Mouse (Mus musculus) bone marrow macrophage, adult 2 months (primary cell): Measurements from ENCODE around the gene Nfix. TPM values are rescaled to one million over a fixed set of nuclear protein-coding genes. Genes with fewer than 3 reads are reported as not detected.

Source experiments
- H3K27ac ChIP-seq: 2 replicates; pipeline ENCODE4 v1.5.1; 2012; ENCODE audit warnings: low read depth, low read length; ENCODE audit not compliant: insufficient read depth
- H3K4me1 ChIP-seq: 2 replicates; pipeline ENCODE4 v1.6.1; 2012; ENCODE audit warnings: low read length; ENCODE audit not compliant: control insufficient read depth, insufficient read depth
- H3K4me3 ChIP-seq: 2 replicates; pipeline ENCODE4 v1.5.1; 2012; ENCODE audit warnings: mild to moderate bottlenecking, low read length, moderate library complexity; ENCODE audit not compliant: insufficient read depth
- CTCF ChIP-seq: IDR thresholded peaks from 2 replicates; pipeline ENCODE4 v1.5.1; 2012; ENCODE audit warnings: low read depth, mild to moderate bottlenecking, low read length, moderate library complexity
- POLR2A ChIP-seq: IDR thresholded peaks from 2 replicates; pipeline ENCODE4 v1.6.1; 2012; ENCODE audit warnings: mild to moderate bottlenecking, low read depth, low read length, borderline replicate concordance
- polyA plus RNA-seq: library from polyadenylated mRNA; stranded (reverse); fragments of >200 nt; gene quantifications from 2 replicates; pipeline ENCODE4 v1.2.4, GENCODE M21; 2012; ENCODE audit not compliant: missing spikeins, insufficient read depth, insufficient read length

Gene Nfix
- polyA plus RNA-seq, 1 experiment, result 12.5 TPM

DNA sequence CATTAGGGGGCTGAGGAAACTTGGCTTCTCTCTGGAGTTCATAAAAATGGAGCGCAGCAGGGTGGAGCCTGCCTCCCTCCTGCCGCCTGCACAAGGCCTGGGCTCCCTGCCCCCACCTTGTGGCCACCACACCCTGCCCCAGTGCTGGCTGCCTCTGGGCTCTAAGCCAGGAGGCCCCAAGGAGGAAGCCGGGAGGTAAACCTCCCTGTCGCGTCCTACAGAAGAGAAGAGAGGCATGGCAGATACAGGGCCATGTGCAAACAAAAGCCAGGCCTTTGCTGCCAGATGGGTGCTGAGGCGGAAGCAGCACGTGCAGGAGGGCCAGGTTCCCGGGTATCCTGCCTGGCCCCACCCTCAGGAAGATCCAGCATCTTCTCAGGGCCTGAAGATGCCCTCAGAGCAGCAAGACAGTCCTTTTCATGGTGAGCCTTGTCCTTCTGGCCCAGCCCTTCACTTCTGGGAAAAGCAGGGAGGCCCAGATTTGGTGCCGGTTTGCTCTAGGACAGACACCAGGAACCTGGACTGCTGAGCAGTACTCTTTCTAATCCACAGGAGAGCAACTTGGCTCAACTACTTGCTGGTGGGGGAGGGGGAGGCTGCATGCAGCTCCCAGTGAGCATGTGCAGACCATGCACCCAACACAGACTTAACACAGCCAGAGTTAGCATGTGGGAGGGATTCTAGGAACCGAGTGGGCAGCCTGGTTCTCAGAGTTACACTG lies 77.1 kb downstream of the Nfix start, which contains the start of gene G430095P16Rik:
TSS of gene G430095P16Rik (plus strand) at position 158 of the 721 bp plus-strand sequence.
- Histone ChIP-seq H3K4me1 (peaks cover 36% of the 10 kb centered on the region), H3K27ac (peak within 1 kb of the TSS; percentile 80), H3K4me3 (peak within 1 kb of the TSS; percentile 54)
- TF ChIP-seq POLR2A (no peak), CTCF (no peak)

DNA sequence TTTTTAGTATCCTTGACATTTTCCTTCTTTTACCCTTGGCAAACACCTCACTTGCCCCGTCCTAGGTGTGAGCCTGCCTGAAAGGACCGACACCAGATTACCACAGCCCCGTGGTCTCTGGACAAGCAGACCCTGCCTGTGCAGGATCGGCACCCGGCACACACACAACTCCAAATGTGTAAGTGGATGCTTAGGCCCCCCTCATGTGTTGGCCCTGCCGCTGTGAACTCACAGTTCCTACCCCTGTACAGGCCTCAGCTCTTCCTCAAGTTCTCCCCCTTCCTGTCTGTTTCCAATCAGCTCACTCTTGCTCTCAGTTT lies 77.7 kb downstream of the Nfix start:
- peak overlapping the region; percentile 80 for H3K27ac ChIP-seq
- peaks cover 36% of the 10 kb centered on the region for H3K4me1 ChIP-seq
- TF ChIP-seq CTCF (no peak), POLR2A (no peak)
- peak overlapping the region; percentile 54 for H3K4me3 ChIP-seq

- peaks cover 14% of the 10 kb centered on the region for H3K4me1 ChIP-seq
- no peak overlapping the region for H3K4me3 ChIP-seq
- TF ChIP-seq POLR2A (no peak), CTCF (no peak)
- no peak overlapping the region for H3K27ac ChIP-seq
Observed at GRCm38 (mm10) chr8:84718959-84719690, 81.0 kb downstream of the Nfix start.

DNA sequence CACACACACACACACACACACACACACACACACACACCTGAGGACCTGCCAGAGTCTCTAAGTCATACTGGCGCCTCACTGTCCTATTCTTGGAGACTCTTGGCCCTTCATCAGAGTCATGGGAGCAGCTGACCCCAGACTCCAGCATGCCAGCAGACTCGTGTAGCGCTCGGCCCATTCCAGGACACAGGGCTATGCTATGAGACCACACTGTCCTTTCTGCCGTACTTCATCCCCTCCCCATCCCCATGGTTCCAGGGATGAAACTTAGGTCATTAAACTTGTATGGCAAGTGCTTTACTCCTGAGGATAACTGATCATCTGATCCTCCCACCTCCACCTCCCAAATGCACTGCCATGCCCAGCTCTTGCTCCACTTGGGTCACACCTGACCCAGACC lies 81.7 kb downstream of the Nfix start:
- Histone ChIP-seq H3K27ac (no peak overlapping the region), H3K4me3 (no peak overlapping the region), H3K4me1 (peaks cover 10% of the 10 kb centered on the region)
- TF ChIP-seq CTCF (no peak), POLR2A (no peak)

GRCm38 (mm10) chr8:84716790-84717189 lies 83.4 kb downstream of the Nfix start:
- Histone ChIP-seq H3K4me3 (no peak overlapping the region), H3K4me1 (peaks cover 7% of the 10 kb centered on the region; the same call in 1 of the 2 replicates), H3K27ac (no peak overlapping the region)
- TF ChIP-seq CTCF, result no peak
- no peak for TF ChIP-seq POLR2A

DNA sequence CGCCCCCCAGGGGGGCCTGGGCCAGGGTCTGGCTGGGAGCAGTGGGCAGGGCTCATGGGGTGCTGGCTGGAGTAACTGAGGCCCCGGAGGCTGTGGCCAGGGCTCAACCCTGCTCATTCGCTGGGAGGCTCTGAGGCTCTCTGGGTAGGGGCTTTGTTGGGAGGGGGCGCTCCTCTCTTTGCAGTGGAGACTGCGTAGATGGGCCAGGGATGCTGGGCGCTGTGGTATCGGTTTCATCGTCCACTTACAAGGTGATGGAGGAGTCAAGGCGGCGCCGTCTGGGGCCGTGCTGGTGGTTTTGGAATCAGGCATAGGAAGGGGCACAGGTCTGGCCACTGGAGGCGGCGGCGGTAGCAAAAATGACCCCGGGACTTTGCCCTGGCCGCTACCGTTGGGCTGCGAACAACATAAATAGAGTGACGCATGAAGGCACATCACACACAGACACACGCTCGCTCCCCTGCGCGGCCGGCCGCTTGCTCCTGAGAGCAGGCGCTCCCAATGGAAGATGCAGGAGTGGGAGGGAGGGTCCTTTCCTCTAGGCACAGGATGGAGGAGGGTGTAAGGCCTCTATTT lies 84.2 kb downstream of the Nfix start:
- Histone ChIP-seq H3K27ac (no peak overlapping the region), H3K4me1 (peaks cover 7% of the 10 kb centered on the region; the same call in 1 of the 2 replicates), H3K4me3 (no peak overlapping the region)
- no peak for TF ChIP-seq POLR2A

GRCm38 (mm10) chr8:84714161-84714560 lies 86.0 kb downstream of the Nfix start:
- Histone ChIP-seq H3K4me3 (no peak overlapping the region), H3K27ac (no peak overlapping the region), H3K4me1 (peaks cover 7% of the 10 kb centered on the region; the same call in 1 of the 2 replicates)
- no peak for TF ChIP-seq POLR2A
- no peak for TF ChIP-seq CTCF

- Histone ChIP-seq H3K27ac (no peak overlapping the region), H3K4me1 (peaks cover 12% of the 10 kb centered on the region), H3K4me3 (no peak overlapping the region)
- no peak for TF ChIP-seq CTCF
Observed at GRCm38 (mm10) chr8:84713381-84713780, 86.8 kb downstream of the Nfix start.

DNA sequence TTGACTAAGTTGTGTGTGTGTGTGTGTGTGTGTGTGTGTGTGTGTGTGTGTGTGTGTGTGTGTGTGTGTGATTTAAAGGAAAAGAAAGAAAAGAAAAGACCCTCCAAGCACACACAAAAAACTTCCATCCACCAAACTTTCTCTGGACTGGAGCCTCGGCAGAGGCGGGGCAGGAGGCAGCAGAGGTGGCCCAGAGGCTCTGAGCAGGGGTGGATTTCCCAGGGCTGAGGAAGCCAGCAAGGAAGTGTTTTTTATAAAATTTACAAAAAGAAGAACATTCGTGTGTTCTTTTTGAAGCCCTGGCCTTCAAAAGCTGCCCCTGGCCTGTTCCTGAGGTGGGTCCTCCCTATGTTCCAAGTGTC lies 87.4 kb downstream of the Nfix start:
- TF ChIP-seq CTCF (no peak), POLR2A (no peak)
- Histone ChIP-seq H3K27ac (no peak overlapping the region), H3K4me3 (no peak overlapping the region), H3K4me1 (peaks cover 15% of the 10 kb centered on the region)
